Mouse (Mus musculus) hindbrain, embryonic 16.5 days (tissue): ENCODE results near the gene BC052040. TPM values are rescaled to one million over a fixed set of nuclear protein-coding genes. Genes with fewer than 3 reads are reported as not detected.
A peak's percentile ranks its signal among the peaks of the same experiment; 100 is the strongest.

Experiments
- ATAC-seq: fragments of 200-750 bp; cut with Nextera tagmentation; 2 replicates; pipeline ENCODE4 v1.8.0; 2017; ENCODE audit warnings: moderate TSS enrichment, moderate library complexity
- H3K27ac ChIP-seq: fragments of 300-500 bp; sonication (generic); 2 replicates; pipeline ENCODE4 v1.5.1; 2014; ENCODE audit warnings: low read depth, mild to moderate bottlenecking, control low read depth, low read length, moderate library complexity
- H3K27me3 ChIP-seq: fragments of 300-500 bp; sonication (generic); replicated peaks from 2 replicates; pipeline ENCODE4 v1.6.1; 2014; ENCODE audit warnings: low read length; ENCODE audit not compliant: control insufficient read depth, insufficient read depth
- H3K36me3 ChIP-seq: fragments of 300-500 bp; sonication (generic); 2 replicates; pipeline ENCODE4 v1.6.1; 2014; ENCODE audit warnings: mild to moderate bottlenecking, low read length, moderate library complexity, mixed read lengths; ENCODE audit not compliant: control insufficient read depth, insufficient read depth
- H3K4me1 ChIP-seq: fragments of 300-500 bp; sonication (generic); 2 replicates; pipeline ENCODE4 v1.6.1; 2014; ENCODE audit warnings: low read depth, low read length; ENCODE audit not compliant: control insufficient read depth, insufficient read depth
- H3K4me2 ChIP-seq: fragments of 300-500 bp; sonication (generic); 2 replicates; pipeline ENCODE4 v1.6.1; 2014; ENCODE audit warnings: mild to moderate bottlenecking, low read length, control low read depth, moderate library complexity
- H3K4me3 ChIP-seq: fragments of 300-500 bp; sonication (generic); 2 replicates; pipeline ENCODE4 v1.5.1; 2014; ENCODE audit warnings: mild to moderate bottlenecking, low read length, control low read depth, moderate library complexity
- H3K9ac ChIP-seq: fragments of 300-500 bp; sonication (generic); 2 replicates; pipeline ENCODE4 v1.6.1; 2014; ENCODE audit warnings: low read depth, mild to moderate bottlenecking, control low read depth, low read length, moderate library complexity
- H3K9me3 ChIP-seq: fragments of 300-500 bp; sonication (generic); 2 replicates; pipeline ENCODE4 v1.6.1; 2014; ENCODE audit warnings: mild to moderate bottlenecking, low read length, moderate library complexity; ENCODE audit not compliant: control insufficient read depth
- whole genome bisulfite sequencing: fragments of 180-500 bp; shearing (Covaris S2); extraction: QIAGEN DNeasy Blood & Tissue Kit; methylation state at CpG from one replicate; pipeline ENCODE4 v1.1.7; 2014; 5-methylcytosine and 5-hydroxymethylcytosine counted together
- polyA plus RNA-seq: library from polyadenylated mRNA; unstranded; fragments of >200 nt; fragmentation: Nextera tagmentation; extraction: Ambion mirVana; gene quantifications from 2 replicates; pipeline ENCODE4 v1.2.1, GENCODE M21; 2015

Gene BC052040
- polyA plus RNA-seq, 1 experiment from 2014 or later, result 20.5 TPM

GRCm38 (mm10) chr2:115563436-115564093, 18.0 kb upstream of the BC052040 start:
- 80% methylated on average over 6 of the region's 6 CpGs for WGBS
- ATAC-seq, result no peak
- H3K36me3 ChIP-seq, result no peaks in the 10 kb centered on the region
- no peaks in the 10 kb centered on the region for H3K27me3 ChIP-seq
- H3K4me1 ChIP-seq, result no peaks in the 10 kb centered on the region
- no peak overlapping the region for H3K9ac ChIP-seq
- no peak overlapping the region for H3K4me3 ChIP-seq
- H3K9me3 ChIP-seq, result no peaks in the 10 kb centered on the region
- H3K4me2 ChIP-seq, result no peak overlapping the region
- no peak overlapping the region for H3K27ac ChIP-seq

DNA sequence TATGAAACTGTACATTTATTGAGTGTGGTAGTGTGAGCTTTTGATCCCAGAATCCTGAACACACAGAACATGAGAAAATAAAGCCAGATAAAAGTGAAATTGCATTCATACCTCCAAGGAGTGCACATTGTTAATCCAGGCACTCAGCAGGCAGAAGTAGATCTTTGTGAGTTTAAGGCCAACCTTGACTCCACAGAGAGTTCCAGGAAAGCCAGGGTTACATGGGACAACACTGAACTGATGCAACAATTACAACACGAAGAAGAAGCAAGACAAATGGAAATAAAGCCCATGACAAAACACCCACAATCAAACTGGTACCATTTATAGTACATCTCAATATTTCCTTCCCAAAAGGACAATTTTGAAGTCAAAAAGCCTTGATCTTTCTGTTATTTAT, 9.5 kb upstream of the BC052040 start:
- Histone ChIP-seq H3K4me1 (no peaks in the 10 kb centered on the region), H3K9me3 (no peaks in the 10 kb centered on the region), H3K27ac (no peak overlapping the region), H3K4me3 (no peak overlapping the region), H3K9ac (no peak overlapping the region), H3K27me3 (no peaks in the 10 kb centered on the region), H3K4me2 (no peak overlapping the region), H3K36me3 (no peaks in the 10 kb centered on the region)
- 90% methylated on average over 1 of the region's 1 CpGs for WGBS
- no peak for ATAC-seq

DNA sequence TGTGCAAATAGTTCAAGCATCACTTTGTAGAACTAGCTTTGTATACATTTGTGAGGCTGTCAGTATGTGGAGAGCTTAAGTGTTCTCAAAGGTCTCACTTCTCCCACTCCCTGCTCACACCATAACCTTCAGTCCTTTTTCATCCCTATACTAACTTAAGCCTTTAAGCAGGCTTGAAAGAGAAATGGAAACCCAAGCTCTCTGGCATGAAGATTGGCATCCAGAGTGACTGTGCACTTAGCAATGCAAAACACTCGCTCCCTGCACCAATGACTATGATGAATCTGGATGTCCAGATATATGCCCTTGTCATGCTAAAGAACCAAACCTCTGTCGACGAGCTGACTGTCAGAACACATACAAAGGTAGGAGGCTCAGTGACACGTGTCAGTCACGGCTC, 6.7 kb upstream of the BC052040 start:
- WGBS, result 69% methylated on average over 5 of the region's 5 CpGs
- Histone ChIP-seq H3K4me3 (no peak overlapping the region), H3K4me1 (no peaks in the 10 kb centered on the region), H3K27ac (no peak overlapping the region), H3K9me3 (no peaks in the 10 kb centered on the region), H3K9ac (no peak overlapping the region), H3K4me2 (no peak overlapping the region), H3K36me3 (no peaks in the 10 kb centered on the region), H3K27me3 (no peaks in the 10 kb centered on the region)
- no peak for ATAC-seq

DNA sequence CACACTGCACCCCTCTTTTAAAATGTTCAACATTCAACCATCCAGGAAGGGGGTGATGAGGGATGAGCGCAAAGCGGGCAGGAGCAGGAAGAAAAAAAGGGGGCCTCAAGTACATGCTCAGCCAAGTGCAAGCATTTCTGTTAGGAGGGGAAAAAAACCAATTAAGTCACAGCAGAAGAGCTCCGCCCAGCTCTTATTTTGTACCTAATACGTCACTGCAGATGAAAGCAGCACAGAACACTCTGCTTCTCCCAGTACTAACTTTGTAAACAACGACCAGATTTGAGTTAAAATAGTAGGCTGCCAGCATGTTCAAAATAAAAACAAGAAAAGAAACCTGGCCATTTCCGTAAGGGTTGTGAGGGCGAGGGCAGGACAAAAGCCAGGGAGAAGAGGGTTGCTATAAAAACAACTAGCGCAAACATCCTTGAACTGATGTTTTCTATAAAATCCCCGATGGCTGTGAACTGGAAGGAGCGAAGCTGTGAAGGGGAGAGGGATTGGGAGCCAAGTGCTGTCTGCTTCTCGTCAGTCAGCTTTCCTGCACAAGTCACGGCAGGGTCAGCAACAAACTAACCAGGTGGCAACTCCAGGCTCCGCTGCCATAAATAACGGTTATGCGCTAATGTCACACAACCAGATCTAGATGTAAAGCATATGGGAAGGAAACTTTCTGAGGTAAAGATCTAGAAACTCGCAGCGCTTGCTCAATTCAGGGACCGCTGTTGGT, 2.2 kb upstream of the BC052040 start:
- ATAC-seq, result no peak

GRCm38 (mm10) chr2:115579976-115580375, 1.5 kb upstream of the BC052040 start:
- Histone ChIP-seq H3K4me2 (no peak overlapping the region), H3K9ac (no peak overlapping the region), H3K27me3 (no peaks in the 10 kb centered on the region), H3K27ac (no peak overlapping the region), H3K4me3 (no peak overlapping the region), H3K4me1 (peaks cover 8% of the 10 kb centered on the region), H3K9me3 (no peaks in the 10 kb centered on the region), H3K36me3 (no peaks in the 10 kb centered on the region)
- WGBS, result 31% methylated on average over 6 of the region's 6 CpGs
- ATAC-seq, result no peak

More for the DNA sequence above, 2.2 kb upstream of the BC052040 start:
- no peaks in the 10 kb centered on the region for H3K9me3 ChIP-seq
- no peak overlapping the region for H3K4me3 ChIP-seq
- H3K36me3 ChIP-seq, result no peaks in the 10 kb centered on the region
- peaks cover 8% of the 10 kb centered on the region for H3K4me1 ChIP-seq
- no peaks in the 10 kb centered on the region for H3K27me3 ChIP-seq
- 35% methylated on average over 18 of the region's 18 CpGs for WGBS
- H3K27ac ChIP-seq, result no peak overlapping the region
- H3K9ac ChIP-seq, result no peak overlapping the region
- H3K4me2 ChIP-seq, result peak overlapping the region; percentile 3; the same call in 1 of the 2 replicates

DNA sequence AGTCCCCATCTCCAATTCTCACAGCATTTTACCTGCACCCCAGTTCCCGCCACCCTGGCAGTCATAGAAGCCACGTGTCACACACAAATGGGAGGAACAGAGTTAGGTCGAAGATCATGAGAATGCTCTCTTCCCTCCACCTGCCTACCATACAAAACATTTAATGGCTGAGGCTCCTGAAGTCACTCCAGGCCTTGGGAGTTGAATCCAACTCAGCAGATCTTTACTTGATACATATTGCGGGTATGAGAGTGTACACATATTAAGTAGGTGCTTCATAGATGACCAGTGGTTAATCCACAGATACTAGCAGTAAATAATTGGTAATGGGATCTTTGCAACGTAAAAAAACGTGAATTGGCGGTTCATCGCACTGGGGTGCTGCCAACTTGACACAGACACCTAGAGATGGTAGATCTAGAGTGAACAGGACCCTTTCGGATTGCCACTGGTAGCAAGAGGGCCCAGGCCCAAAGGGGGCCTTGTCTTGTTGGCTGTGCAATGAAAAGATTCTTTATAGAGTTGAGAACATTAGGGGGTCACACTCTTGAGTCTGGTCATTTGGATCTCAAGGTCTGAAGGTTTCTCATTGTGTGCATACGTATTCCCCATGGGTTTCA, 583 bp downstream of the BC052040 start:
- WGBS, result 66% methylated on average over 10 of the region's 10 CpGs
- no peak; the same call in 1 of the 2 replicates for ATAC-seq
- H3K4me3 ChIP-seq, result peak overlapping the region; percentile 58
- peaks cover 8% of the 10 kb centered on the region for H3K4me1 ChIP-seq
- peak overlapping the region; percentile 77 for H3K9ac ChIP-seq
- H3K4me2 ChIP-seq, result peak overlapping the region; percentile 71
- H3K36me3 ChIP-seq, result no peaks in the 10 kb centered on the region
- H3K27ac ChIP-seq, result peak overlapping the region; percentile 32
- H3K27me3 ChIP-seq, result no peaks in the 10 kb centered on the region
- no peaks in the 10 kb centered on the region for H3K9me3 ChIP-seq

DNA sequence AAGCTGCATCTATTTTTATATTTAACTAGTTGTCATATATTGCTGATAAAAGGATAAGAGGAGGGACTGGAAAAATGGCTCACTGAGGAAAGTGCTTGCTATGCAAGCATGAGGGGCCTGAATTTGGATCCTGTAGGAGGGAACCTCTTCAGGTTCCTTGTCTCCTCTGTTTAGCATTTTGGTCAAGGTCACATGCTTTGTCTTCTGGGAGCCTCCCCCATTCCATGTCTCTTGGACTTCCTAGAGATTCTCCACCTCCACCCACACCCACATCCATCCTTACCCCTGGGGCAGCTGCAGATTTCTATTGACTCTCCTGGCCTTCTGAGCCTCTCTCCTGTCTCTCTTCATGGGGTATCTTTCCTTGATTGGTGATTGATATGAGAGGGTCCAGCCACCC, 2.3 kb downstream of the BC052040 start:
- H3K4me2 ChIP-seq, result no peak overlapping the region
- no peak overlapping the region for H3K9ac ChIP-seq
- no peak for ATAC-seq
- no peaks in the 10 kb centered on the region for H3K27me3 ChIP-seq
- H3K36me3 ChIP-seq, result no peaks in the 10 kb centered on the region
- no peak overlapping the region for H3K4me3 ChIP-seq
- H3K4me1 ChIP-seq, result peaks cover 8% of the 10 kb centered on the region
- H3K9me3 ChIP-seq, result no peaks in the 10 kb centered on the region
- no peak overlapping the region for H3K27ac ChIP-seq

GRCm38 (mm10) chr2:115590602-115591001, 9.1 kb downstream of the BC052040 start:
- no peak for ATAC-seq
- H3K9ac ChIP-seq, result no peak overlapping the region
- 87% methylated on average over 2 of the region's 2 CpGs for WGBS

GRCm38 (mm10) chr2:115592651-115593119, 11.2 kb downstream of the BC052040 start:
- no peak overlapping the region for H3K4me2 ChIP-seq
- H3K9me3 ChIP-seq, result no peaks in the 10 kb centered on the region
- no peaks in the 10 kb centered on the region for H3K27me3 ChIP-seq
- H3K36me3 ChIP-seq, result no peaks in the 10 kb centered on the region
- peak; percentile 85 for ATAC-seq
- H3K4me1 ChIP-seq, result peaks cover 10% of the 10 kb centered on the region
- no peak overlapping the region for H3K9ac ChIP-seq
- no peak overlapping the region for H3K4me3 ChIP-seq
- H3K27ac ChIP-seq, result no peak overlapping the region
- WGBS, result 28% methylated on average over 2 of the region's 2 CpGs

More at GRCm38 (mm10) chr2:115590602-115591001, 9.1 kb downstream of the BC052040 start:
- H3K4me2 ChIP-seq, result no peak overlapping the region
- H3K4me1 ChIP-seq, result peaks cover 8% of the 10 kb centered on the region
- H3K36me3 ChIP-seq, result no peaks in the 10 kb centered on the region
- no peaks in the 10 kb centered on the region for H3K9me3 ChIP-seq
- no peaks in the 10 kb centered on the region for H3K27me3 ChIP-seq
- H3K27ac ChIP-seq, result no peak overlapping the region
- no peak overlapping the region for H3K4me3 ChIP-seq
